Mouse (Mus musculus): ENCODE results near the gene Ormdl2.
"Not testable (repeated sequence)": the region's sequence is repeated elsewhere in the genome, so short reads cannot be mapped to it uniquely, and the experiment has no call there.

The Ormdl2 gene

DNA sequence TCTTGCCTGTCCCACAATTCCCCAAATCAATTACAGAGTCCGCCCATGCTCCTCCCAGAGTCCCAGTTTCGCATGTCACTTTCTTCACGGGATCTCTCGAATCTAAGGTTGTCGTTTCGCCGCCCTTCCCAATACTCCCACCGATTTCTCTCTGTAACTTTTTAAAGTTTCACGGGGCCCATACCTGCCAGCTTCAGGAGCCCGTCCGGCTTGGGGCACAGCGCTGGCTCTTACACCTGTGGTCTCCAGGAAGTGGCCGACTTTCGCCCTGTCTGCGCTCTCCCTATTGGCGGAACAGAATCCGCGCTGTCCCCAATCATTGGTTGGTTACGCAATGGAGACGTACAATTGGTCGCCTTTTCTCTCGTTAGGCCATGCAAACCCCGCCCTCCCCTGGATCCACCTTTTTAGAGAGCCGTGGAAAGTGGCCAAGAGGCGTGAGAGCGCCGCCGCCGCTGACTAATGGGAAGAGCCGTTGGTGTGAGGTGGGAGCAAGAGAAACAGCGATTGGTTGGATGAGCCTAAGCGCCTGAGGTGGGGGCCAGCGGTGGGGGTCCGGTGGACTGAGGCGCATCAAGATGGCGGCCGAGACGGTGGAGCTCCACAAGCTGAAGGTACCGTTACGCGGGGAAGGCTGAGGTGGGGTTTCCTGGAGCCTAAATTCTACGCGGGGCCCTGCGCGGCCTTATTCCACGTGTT is at the start of gene Ormdl2:
TSS of gene Ormdl2 (minus strand) at position 288 of the 699 bp plus-strand sequence.
- peak; percentile 99 for DNase-seq

DNA sequence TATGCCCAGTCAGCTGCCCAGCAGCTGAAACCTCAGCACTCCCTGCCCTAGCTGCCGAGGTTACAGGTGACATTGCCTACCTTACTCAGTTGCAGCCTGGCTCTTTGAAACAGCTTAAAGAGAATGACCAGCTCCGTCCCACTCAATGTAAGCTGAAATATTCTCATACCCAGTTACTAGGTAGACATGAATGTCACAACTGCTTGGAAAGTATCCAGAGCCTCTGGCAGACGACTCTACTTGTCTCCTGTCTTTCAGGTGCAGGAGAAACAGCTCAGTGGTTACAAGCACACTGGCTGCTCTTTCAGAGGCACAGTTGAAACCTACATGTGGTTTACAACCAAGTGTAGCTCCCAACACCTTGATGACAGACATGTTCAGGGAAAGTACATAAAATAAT is 48.9 kb upstream of the Ormdl2 start:
- DNase-seq: no peak

DNA sequence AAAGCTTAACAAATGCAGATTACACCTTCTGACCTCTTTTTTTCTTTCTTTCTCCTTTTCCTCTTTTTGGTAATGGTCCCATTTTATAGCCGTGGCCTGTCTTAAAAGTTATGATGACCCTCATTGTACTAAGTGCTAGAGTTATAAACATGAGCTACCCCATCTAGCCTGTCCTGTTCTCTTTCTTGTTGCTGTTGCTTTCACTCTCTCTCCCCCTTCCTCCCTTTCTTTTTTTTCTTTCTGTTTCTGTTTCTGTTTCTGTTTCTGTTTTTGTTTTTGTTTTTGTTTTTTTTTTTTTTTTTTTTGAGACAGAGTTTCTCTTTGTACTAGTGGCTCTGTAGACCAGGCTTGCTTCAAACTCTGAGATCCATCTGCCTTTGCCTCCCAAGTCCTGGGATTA is 45.1 kb upstream of the Ormdl2 start:
- no peak for DNase-seq

DNA sequence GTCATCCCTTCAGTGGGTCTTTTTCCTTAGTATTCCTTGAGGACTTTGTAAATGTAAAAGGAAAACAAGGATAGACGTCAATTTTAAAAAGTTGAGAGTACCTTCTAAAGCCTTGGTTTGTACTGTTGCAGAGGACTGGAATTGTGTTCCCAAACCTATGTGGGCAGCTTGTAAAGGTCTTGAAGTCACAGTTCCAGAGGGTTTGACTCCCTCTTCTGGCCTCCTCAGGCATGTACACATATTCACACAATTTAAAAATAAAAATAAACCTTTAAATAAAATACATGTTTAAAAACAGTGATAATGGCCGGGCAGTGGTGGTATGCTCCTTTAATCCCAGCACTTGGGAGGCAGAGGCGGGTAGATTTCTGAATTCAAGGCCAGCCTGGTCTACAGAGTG is 44.6 kb upstream of the Ormdl2 start:
- DNase-seq: no peak

DNA sequence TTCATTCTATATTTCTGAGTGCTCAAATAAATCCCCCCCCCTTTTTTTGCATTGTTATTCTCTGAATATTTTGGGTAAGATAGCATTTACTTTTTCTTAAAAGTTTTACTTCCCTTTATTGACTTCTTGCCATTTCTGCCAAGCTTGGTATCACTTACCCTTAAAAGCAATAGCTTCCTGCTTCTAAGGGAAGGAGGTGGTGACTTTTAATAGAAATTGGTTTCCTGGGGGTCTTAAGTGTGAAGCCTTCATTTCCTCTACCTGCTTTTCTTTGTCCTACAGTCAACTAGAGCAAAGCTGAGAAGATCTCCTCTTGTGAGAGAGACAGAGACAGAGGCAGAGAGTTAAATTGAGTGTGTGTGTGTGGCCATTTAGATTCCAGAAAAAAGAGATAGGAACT is 39.7 kb upstream of the Ormdl2 start:
- DNase-seq: no peak

DNA sequence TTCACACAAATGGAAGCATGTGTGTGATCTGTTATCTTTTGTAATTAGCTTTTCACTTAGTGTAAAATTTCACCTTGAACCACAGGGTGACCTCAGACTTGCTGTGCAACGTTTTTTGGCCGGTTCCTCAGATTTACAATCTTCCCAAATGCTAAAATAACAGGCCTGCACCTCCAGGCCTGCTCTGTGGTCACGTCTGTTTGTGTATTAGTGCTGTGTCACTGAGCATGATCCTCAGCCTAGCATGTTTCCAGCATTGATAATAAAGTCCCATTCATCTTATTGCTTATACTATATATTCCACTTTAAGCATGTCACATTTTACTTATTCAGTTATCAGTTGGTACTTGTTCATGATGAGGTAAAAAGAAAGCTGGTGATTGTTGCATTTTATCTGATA is 28.9 kb upstream of the Ormdl2 start:
- DNase-seq: no peak

DNA sequence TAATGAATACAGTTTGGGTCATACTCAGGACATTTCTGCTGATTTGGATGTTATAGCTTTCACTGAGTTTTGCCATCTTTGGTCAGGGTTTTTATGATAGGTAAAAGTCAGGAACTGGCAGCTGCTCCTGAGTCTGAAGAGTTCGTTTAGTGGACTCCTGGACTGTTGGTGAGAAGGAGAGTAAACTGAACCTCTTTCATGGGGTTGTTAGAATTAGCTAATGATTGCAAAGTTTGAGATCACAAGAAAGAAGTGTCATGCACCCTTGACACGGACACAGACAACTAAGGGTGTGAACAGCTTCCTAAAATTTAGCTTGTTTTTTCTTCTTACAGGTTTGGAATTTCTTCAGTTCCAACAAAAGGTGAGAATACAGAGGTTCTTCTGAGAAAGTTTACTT is 27.0 kb upstream of the Ormdl2 start:
- no peak for DNase-seq

DNA sequence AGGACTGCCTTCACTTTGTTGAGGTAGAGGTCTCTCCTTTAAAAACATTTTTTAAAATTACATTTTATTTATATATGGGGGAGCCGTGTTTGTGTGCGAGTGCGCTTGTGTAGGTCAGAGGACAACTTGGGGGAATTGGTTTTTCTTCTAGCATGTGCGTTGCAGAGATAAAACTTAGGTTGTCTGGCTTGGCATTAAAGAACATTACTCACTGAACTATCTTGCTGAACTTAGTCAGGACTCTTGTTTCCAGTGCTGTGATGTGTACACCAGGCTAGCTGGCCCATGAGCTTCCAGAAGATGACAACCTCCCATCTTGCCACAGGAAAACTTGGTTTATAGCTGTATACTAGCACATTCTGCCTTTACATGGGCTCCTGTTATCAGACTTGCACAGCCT is 25.2 kb upstream of the Ormdl2 start:
- DNase-seq: no peak

DNA sequence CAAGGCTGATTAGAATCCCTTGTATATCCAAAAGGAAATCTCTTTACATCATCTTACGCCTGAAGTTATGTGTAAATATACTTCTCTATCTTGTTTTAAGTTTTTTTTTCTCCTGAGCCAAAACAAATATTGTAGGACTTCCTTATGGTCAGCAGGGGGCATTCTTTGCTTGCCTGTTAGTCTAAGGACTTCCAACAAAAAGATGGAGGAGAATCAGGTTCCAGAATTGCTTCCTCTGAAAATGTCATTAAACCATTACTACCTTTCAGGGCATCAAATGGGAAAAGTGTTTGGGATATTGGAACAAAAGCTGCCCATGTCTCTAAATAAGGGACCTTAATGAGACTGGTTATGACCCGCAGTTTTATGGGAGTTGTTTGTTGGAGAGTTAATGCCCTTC is 24.1 kb upstream of the Ormdl2 start:
- DNase-seq: no peak

DNA sequence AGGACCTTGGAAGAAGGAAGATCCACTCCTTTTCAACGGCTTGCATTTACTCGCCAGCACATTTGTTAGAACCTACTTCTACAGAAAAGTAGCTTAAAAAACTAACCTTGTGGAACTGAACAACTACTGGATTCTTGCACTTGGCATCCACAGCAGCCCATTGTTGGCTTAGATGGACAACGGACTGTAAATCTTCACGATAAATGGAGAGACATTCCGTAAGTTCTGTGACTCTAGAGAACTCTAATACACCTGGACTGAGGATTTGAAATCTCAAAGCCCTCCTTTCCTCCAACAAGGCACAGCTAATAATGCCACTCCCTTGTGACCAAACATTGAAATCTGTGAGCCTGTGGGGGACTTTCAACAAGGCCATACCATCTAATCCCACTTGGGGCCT is 21.8 kb upstream of the Ormdl2 start:
- no peak for DNase-seq

DNA sequence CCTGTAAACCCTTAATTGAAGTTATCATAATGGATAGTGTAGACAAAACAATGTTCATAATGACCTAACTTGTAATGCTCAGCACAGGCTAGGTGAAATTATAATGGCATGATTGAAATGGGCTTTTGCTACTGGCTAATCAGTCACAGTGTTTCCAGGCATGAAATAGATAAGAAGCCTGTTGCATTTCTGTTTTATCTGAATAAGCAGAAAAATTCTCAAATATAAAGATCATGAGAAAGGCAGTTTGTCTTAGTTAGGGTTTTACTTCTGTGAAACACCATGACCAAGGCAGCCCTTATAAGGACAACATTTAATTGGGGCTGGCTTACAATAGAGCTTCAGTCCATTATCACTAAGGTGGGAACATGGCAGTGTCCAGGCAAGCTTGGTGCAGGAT is 19.2 kb upstream of the Ormdl2 start:
- no peak for DNase-seq

DNA sequence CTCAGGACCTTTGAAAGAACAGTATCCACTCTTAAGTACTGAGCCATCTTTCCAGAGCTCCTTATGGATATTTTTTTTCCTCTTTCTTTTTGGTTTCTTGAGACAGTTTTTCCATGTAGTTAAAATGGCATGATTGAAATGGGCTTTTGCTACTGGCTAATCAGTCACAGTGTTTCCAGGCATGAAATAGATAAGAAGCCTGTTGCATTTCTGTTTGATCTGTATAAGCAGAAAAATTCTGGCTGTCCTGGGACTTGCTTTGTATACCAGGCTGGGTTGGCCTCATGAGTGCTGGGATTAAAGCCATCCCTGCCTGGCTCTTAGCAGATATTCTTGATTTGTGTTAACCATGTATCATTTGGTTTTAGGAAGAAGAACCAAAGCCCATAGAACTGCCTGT is 18.0 kb upstream of the Ormdl2 start:
- no peak for DNase-seq

DNA sequence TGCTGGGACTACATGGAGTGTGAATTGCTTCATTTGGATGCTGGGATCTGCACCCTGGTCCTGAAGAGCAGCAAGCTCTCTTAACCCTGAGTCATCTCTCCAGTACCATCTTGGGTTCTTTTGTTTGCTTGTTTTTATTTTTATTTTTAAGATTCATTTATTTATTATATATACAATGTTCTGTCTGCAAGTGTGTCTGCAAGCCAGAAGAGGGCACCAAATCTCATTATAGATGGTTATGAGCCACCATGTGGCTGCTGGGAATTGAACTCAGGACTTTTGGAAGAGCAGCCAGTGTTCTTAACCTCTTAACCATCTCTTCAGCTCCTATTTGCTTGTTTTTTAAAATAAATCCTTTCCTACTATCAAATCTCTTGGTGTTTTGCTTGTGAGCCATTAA is 16.0 kb upstream of the Ormdl2 start:
- no peak for DNase-seq

DNA sequence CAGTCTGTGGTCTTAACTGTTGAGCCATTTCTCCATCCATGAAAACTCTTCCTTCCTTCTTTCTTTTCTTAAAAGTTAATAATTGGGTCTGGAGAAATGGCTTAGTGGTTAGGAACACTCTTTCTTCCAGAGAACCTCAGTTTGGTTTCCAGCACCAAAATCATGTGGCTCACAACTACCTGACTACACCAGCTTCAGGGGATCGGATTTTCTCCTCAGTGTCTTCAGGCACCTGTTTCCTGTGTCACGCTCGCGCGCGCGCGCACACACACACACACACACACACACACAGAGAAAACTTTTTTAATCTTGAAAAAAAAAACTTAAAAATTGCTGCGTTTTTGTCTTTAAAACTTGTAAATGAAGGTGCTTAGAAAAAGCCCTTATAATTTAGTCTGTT is 2.4 kb upstream of the Ormdl2 start:
- no peak for DNase-seq

DNA sequence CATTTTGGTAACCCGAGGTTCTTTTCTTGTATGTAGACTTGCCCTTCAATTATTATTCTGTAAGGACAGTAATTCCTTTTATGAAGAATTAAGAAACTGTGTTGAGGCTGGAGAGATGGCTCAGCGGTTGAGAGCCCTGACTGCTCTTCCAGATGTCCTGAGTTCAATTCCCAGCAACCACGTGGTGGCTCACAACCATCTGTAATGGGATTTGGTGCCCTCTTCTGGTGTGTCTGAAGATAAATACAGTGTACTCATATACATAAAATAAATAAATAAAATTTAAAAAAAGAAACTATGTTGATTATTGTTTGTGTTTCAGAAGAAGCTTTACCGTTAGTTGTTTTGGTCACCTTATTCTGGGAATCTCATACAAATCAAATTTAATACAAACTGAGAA is 1.6 kb upstream of the Ormdl2 start:
- not testable (repeated sequence) for DNase-seq

DNA sequence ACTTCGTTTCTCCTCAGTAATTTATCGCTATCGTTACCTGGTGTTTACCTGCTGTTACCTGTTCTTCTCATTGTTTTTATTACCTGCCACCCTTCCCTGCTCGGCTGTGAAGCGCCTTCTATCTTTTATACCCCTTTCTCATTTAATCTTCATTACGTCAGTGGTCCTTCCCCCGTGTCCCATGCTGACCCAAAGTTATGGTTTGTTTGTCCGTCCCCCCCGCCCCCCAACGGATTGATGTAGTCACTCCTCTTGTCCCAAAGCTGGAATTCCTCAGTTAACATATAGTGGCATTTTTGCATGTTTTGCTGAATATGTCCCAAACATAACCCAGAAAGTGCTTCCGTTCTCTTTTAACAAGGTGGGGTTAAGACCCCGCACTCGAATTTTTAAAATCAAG is 690 bp upstream of the Ormdl2 start:
- no peak for DNase-seq

DNA sequence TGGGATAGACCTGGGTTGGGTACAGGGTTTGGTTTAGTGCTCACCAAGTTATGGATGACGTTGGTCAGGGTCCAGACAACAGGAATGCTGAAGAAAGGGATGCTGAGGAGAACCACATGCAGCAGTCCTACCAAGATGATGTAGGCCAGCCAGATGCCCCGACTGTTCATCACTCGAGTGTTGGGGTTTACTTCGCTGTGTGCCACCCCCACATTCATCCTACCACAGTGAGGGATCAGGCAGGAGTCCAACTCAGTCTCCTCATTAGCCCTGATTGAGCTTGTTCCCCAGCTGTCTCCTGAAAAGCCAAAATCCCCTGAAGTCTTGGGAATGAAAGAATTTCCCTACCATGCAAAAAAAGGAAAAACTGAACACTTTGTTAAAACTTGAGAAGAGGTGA is 1.2 kb downstream of the Ormdl2 start:
- no peak for DNase-seq

DNA sequence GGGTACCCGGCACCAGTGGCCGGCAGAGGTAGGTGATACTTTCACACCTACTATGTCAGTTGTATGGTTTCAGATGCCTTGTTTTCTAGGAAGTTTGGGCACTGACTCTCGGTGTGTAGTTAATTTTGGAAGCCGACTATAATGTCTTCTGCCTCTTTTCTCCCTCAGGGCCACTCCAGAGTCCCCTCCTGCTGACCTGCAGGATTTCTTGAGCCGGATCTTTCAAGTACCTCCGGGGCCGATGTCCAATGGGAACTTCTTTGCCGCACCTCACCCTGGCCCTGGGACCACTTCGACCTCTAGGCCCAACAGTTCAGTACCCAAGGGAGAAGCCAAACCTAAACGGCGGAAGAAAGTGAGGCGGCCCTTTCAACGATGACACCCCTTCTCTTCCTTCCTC is 4.4 kb downstream of the Ormdl2 start, which contains the start of gene Sarnp:
TSS of gene Sarnp (plus strand) at position 301 of the 400 bp plus-strand sequence.
- no peak for DNase-seq

DNA sequence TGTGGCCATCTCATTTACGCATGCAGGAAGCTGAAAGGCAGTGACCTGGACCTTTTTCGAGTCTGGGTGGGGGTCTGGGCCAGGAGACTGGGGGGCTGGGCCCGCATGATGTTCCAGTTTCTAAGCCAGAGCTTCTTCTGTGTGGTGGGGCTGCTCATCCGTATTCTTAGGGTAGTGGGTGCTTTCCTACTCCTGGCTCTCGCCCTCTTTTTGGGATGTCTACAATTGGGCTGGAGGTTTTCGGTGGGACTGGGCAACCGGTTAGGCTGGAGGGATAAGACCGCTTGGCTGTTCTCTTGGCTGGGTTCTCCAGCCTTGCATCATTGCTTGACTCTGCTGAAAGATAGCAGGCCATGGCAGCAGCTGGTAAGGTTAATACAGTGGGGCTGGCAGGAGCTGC is 14.4 kb downstream of the Ormdl2 start:
- DNase-seq: no peak

DNA sequence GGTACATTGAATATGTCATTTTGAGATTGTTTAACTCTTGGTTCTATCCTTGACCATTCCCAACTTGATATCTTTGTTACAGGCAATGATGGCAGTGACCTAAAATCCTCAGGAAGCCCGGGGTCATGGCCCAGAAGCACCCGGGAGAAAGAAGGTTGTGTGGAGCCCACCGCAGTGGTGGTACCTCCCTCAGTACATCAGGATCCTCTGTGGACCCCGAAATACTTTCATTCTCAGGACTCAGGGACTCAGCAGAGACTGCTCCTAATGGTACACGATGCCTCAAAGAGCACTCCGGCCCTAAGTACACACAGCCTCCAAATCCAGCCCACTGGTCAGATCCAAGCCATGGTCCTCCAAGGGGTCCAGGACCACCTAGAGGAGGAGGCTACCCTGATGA is 15.4 kb downstream of the Ormdl2 start:
- peak in 1 of 2 experiments; percentile 20 for DNase-seq

DNA sequence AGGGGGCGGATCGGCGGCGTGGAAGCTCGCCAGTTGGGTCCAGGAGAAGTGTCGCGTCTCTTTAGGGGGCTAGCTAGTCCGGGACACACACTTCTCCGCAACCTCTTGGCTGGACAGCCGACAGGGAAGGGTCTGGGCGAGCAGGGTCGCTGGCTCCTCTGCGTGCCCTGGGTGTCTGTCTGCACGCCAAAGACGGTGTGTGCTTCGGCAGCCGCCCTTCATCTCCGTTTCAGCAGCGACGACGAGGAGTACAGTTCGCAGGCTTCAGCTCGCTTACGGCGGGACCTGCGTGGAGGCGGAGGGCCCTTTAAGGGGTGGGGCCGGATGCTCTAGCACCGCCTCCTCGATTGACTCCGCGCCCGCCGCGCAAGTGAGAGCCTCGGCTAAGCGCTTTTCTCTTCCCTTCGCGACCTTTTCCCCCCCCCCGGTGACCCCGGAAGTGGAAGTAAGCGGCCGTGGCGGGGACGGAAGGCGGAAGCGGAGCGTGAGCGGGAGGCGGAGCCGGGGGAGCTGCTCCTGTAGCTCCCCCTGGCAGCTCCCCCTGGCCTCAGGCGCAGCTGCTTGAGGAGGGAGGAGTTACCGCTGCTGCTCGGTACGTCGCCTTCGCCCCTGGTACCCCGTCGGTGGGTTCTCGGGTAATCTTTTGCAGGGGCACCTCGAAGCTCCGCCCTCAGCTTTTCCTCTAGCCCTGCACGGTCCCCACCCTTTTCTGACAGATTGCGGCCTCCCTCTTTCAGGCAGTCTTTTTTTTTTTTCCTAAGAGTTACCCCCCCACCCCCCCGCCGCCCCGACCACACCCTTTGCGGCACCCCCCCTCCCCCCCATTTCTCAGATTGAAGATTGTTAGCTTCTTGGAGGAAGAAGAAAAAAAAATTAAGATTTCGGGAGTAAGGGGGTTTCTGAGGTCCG is 16.1 kb downstream of the Ormdl2 start:
- peak; percentile 94 to 97 for DNase-seq

DNA sequence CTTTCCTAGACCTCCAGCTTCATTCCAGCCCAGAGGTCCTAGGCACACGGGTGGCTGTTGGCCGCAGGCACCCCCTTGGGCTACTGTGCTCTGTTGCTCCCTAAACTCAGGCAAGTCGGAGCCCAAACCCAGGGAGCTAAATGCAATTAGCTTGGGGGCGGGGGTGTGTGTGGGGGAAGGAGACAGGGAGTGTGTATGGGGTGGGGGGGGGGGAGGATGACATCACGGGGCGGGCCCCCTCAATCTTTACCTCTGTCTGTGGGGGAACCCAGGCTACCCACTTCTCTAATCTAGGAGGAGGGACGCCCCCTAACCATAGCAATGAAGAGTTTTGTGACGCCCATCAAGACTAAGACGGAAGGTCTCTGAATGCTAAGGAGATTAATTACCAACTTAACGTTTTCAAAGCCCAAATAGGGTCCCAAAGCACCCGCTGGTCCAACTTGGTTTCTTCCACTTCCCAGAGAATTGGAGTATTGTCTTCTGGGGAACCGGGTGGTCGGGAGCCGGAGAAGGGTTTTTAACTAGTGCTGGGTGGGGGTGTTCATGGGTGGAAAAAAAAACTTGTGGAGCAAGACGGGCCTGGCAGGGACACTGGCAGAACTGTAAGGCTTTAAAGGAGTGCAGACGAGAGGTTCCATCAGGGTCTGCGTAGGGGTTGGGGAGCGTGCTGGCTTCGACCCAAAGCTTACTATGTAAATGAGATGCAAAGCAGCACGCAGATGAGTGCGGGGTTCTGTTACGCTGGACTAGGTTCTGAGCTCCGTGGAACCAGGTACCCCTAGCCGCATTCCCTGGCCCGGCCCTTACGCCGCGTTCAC is 17.0 kb downstream of the Ormdl2 start, which contains the start of gene Tmem198b:
TSS of gene Tmem198b (minus strand) at position 100 of the 821 bp plus-strand sequence.
- peak; percentile 61 to 63 for DNase-seq

DNA sequence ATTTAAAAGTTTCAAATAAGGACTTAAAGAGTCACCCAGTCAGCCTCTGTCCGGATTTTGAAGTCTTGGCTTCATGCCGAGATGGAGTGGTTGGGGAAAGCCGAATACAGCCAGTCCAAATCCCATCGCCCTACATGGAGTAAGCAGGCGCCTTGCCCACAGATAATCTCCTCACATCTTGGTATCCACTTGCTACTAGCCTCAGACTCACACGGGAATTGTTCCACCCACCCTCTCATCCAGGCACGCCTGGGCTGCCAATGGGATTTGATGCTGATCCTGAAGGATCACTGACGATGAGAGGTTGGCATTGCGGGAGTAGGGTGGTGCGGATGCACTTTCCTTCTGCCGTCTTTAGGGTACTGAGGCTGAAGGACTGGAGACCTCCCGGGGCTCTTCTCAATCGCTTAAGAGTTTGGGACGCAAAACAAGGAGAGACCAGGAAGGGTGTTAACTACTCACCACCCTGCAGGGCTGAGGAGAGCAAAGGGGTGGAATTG is 17.6 kb downstream of the Ormdl2 start, which contains the start of gene Dnajc14:
TSS of gene Dnajc14 (plus strand) at position 292 of the 500 bp plus-strand sequence.
- DNase-seq: peak; percentile 64 to 65

Data from cerebellum, adult 18-20 months (tissue).